In genomic region chr8:95853102-95853843, GRCm38 (mm10) we compare ENCODE assay signal across 8 mouse cellular contexts. TPM values are rescaled to one million over a fixed set of nuclear protein-coding genes. Genes with fewer than 3 reads are reported as not detected.
A peak's percentile ranks its signal among the peaks of the same experiment; 100 is the strongest.
DNase-seq lines count a peak whose midpoint lies in the region; ATAC-seq and TF ChIP-seq lines count a peak whose summit lies in the region.

TSS of gene Slc38a7 (minus strand) at chr8:95853539.

- intact Hi-C loops in heart, adult 2 months (cut with DNase I) = loop anchor here (2.0 to 5.0 kb wide), 3 partner anchors 36 to 64 kb away; partner anchors contain the start of gene Got2

- no peak within 1 kb of the TSS for H3K27ac ChIP-seq in embryonic facial prominence, embryonic 14.5 days (replicated peaks; ENCODE audit: low read depth, low read length)
- H3K27ac ChIP-seq in heart, adult 2 months = peak within 1 kb of the TSS; percentile 73
- H3K27ac ChIP-seq in kidney, adult 2 months (ENCODE audit: insufficient read depth, low read depth, low read length) = peak within 1 kb of the TSS; percentile 71
- no peak within 1 kb of the TSS for H3K27ac ChIP-seq in limb, embryonic 11.5 days (replicated peaks; ENCODE audit: low read depth, low read length)
- no peak within 1 kb of the TSS for H3K27ac ChIP-seq in midbrain, embryonic 13.5 days
- peak within 1 kb of the TSS; percentile 8; the same call in 1 of the 2 replicates for H3K27ac ChIP-seq in small intestine, adult 2 months (ENCODE audit: insufficient read depth, low read depth, low read length)

- TF ChIP-seq EP300 in heart, adult 2 months (IDR thresholded peaks at IDR 0.05; ENCODE audit: insufficient read depth, low read depth, low read length) = peak; percentile 68; the same call in 1 of the 2 replicates

- TF ChIP-seq CTCF in heart, adult 2 months (IDR thresholded peaks at IDR 0.05) = no peak
- no peak for TF ChIP-seq CTCF in kidney, adult 2 months (conservative IDR thresholded peaks at IDR 0.05; ENCODE audit: insufficient read depth, insufficient read length, low read depth, low read length)
- TF ChIP-seq CTCF in small intestine, adult 2 months (IDR thresholded peaks at IDR 0.05; ENCODE audit: extremely low read depth, insufficient read length, insufficient replicate concordance, low read depth, low read length) = no peak

- peaks cover under 1% of the 10 kb centered on the region for H3K36me3 ChIP-seq in embryonic facial prominence, embryonic 14.5 days (ENCODE audit: control insufficient read depth, insufficient read depth, low read length)
- no peaks in the 10 kb centered on the region for H3K36me3 ChIP-seq in heart, adult 2 months (ENCODE audit: control insufficient read depth, insufficient read depth, low read length)
- H3K36me3 ChIP-seq in kidney, adult 2 months (ENCODE audit: control insufficient read depth, insufficient read depth, low read length) = no peaks in the 10 kb centered on the region
- no peaks in the 10 kb centered on the region for H3K36me3 ChIP-seq in limb, embryonic 11.5 days (ENCODE audit: control insufficient read depth, insufficient read depth, low read length)
- H3K36me3 ChIP-seq in midbrain, embryonic 13.5 days = peaks cover 4% of the 10 kb centered on the region
- peaks cover 2% of the 10 kb centered on the region; the same call in 1 of the 2 replicates for H3K36me3 ChIP-seq in small intestine, adult 2 months (ENCODE audit: control insufficient read depth, insufficient read depth, low read length)

- no peaks in the 10 kb centered on the region for H3K27me3 ChIP-seq in embryonic facial prominence, embryonic 14.5 days (replicated peaks; ENCODE audit: control insufficient read depth, insufficient read depth, low read length)
- H3K27me3 ChIP-seq in heart, adult 2 months (ENCODE audit: control insufficient read depth, insufficient read depth, low read length) = no peaks in the 10 kb centered on the region
- H3K27me3 ChIP-seq in kidney, adult 2 months (replicated peaks; ENCODE audit: control insufficient read depth, insufficient read depth, low read length) = no peaks in the 10 kb centered on the region
- H3K27me3 ChIP-seq in limb, embryonic 11.5 days (ENCODE audit: control insufficient read depth, insufficient read depth, low read length) = no peaks in the 10 kb centered on the region
- no peaks in the 10 kb centered on the region for H3K27me3 ChIP-seq in midbrain, embryonic 13.5 days
- H3K27me3 ChIP-seq in small intestine, adult 2 months (ENCODE audit: control insufficient read depth, insufficient read depth, low read length) = no peaks in the 10 kb centered on the region

- ATAC-seq in embryonic facial prominence, embryonic 14.5 days (ENCODE audit: low read depth) = peak; percentile 97
- ATAC-seq in limb, embryonic 11.5 days (ENCODE audit: insufficient number of reproducible peaks, low FRiP score, low TSS enrichment, low read depth) = peak; percentile 94
- peak; percentile 97 for ATAC-seq in midbrain, embryonic 13.5 days

- H3K9ac ChIP-seq in embryonic facial prominence, embryonic 14.5 days (ENCODE audit: low read depth, low read length) = peak within 1 kb of the TSS; percentile 71
- H3K9ac ChIP-seq in heart, adult 2 months (ENCODE audit: low read depth, low read length) = peak within 1 kb of the TSS; percentile 67
- H3K9ac ChIP-seq in limb, embryonic 11.5 days (ENCODE audit: low read length) = peak within 1 kb of the TSS; percentile 68
- H3K9ac ChIP-seq in midbrain, embryonic 13.5 days (replicated peaks) = peak within 1 kb of the TSS; percentile 82

- no peaks in the 10 kb centered on the region for H3K9me3 ChIP-seq in embryonic facial prominence, embryonic 14.5 days (ENCODE audit: control insufficient read depth, low read length)
- no peaks in the 10 kb centered on the region for H3K9me3 ChIP-seq in limb, embryonic 11.5 days (ENCODE audit: control insufficient read depth, low read length)
- no peaks in the 10 kb centered on the region for H3K9me3 ChIP-seq in midbrain, embryonic 13.5 days

- peak; percentile 81 for DNase-seq in 416B (ENCODE audit: low read depth)
- DNase-seq in adrenal gland, postnatal 36 days = peak; percentile 77 to 78
- peak; percentile 96 for DNase-seq in embryonic facial prominence, embryonic 14.5 days (ENCODE audit: low spot score)
- DNase-seq in heart, adult 2 months = peak; percentile 70 to 86
- peak; percentile 95 for DNase-seq in kidney, adult 2 months
- DNase-seq in limb, embryonic 11.5 days (ENCODE audit: low spot score) = peak; percentile 74

- peak within 1 kb of the TSS; percentile 61 for H3K4me2 ChIP-seq in embryonic facial prominence, embryonic 14.5 days (ENCODE audit: low read depth, low read length)
- H3K4me2 ChIP-seq in limb, embryonic 11.5 days (ENCODE audit: low read depth, severe bottlenecking) = peak within 1 kb of the TSS; percentile 71
- peak within 1 kb of the TSS; percentile 82 for H3K4me2 ChIP-seq in midbrain, embryonic 13.5 days (replicated peaks)

- H3K4me1 ChIP-seq in embryonic facial prominence, embryonic 14.5 days (ENCODE audit: control insufficient read depth, insufficient read depth, low read length) = peaks cover 5% of the 10 kb centered on the region; the same call in 1 of the 2 replicates
- peaks cover 5% of the 10 kb centered on the region; the same call in 1 of the 2 replicates for H3K4me1 ChIP-seq in heart, adult 2 months (ENCODE audit: control insufficient read depth, insufficient read depth, low read length)
- peaks cover 8% of the 10 kb centered on the region; the same call in 1 of the 2 replicates for H3K4me1 ChIP-seq in kidney, adult 2 months (ENCODE audit: control insufficient read depth, insufficient read depth, low read length)
- peaks cover 7% of the 10 kb centered on the region for H3K4me1 ChIP-seq in limb, embryonic 11.5 days (ENCODE audit: control insufficient read depth, insufficient read depth, low read length)
- H3K4me1 ChIP-seq in midbrain, embryonic 13.5 days (replicated peaks) = peaks cover 11% of the 10 kb centered on the region
- peaks cover 3% of the 10 kb centered on the region; the same call in 1 of the 2 replicates for H3K4me1 ChIP-seq in small intestine, adult 2 months (ENCODE audit: control insufficient read depth, insufficient read depth, insufficient read length, low read length)

- TF ChIP-seq POLR2A in heart, adult 2 months (IDR thresholded peaks at IDR 0.05; ENCODE audit: insufficient read depth, low read depth, low read length) = peak; percentile 70
- TF ChIP-seq POLR2A in kidney, adult 2 months (IDR thresholded peaks at IDR 0.05; ENCODE audit: low read depth, low read length) = no peak
- no peak for TF ChIP-seq POLR2A in small intestine, adult 2 months (IDR thresholded peaks at IDR 0.05; ENCODE audit: low read depth, low read length)

- no peaks in the 10 kb centered on the region; the same call in 1 of the 2 replicates for H3K79me2 ChIP-seq in heart, adult 2 months (replicated peaks; ENCODE audit: control insufficient read depth, insufficient read depth, low read length)

- H3K4me3 ChIP-seq in embryonic facial prominence, embryonic 14.5 days (ENCODE audit: low read depth, low read length) = peak within 1 kb of the TSS; percentile 63
- H3K4me3 ChIP-seq in heart, adult 2 months = peak within 1 kb of the TSS; percentile 57
- H3K4me3 ChIP-seq in kidney, adult 2 months (ENCODE audit: insufficient read depth, low read depth, low read length) = peak within 1 kb of the TSS; percentile 91
- H3K4me3 ChIP-seq in limb, embryonic 11.5 days (ENCODE audit: low read depth, low read length) = peak within 1 kb of the TSS; percentile 66
- H3K4me3 ChIP-seq in midbrain, embryonic 13.5 days (replicated peaks) = peak within 1 kb of the TSS; percentile 77
- peak within 1 kb of the TSS; percentile 86 for H3K4me3 ChIP-seq in small intestine, adult 2 months (ENCODE audit: low read depth, low read length)

- WGBS in embryonic facial prominence, embryonic 14.5 days = 14% methylated on average over 22 of the region's 22 CpGs
- 6% methylated on average over 22 of the region's 22 CpGs for WGBS in heart, adult 2 months
- whole genome bisulfite sequencing in kidney, adult 2 months = 6% methylated on average over 22 of the region's 22 CpGs
- WGBS in limb, embryonic 11.5 days = 17% methylated on average over 22 of the region's 22 CpGs
- 13% methylated on average over 22 of the region's 22 CpGs for WGBS in midbrain, embryonic 13.5 days
- 9% methylated on average over 22 of the region's 22 CpGs for WGBS in small intestine, adult 2 months

RNA-seq across cellular contexts. Expression of gene Slc38a7, which starts in this region (rescaled TPM):
- total RNA-seq in adrenal gland, postnatal 36 days (2021) = 10 to 100 TPM; 17.6 to 22.1 TPM
- 13.1 and 15.3 TPM in 2 replicates for polyA plus RNA-seq in embryonic facial prominence, embryonic 14.5 days (2014; fragmentation: Nextera tagmentation; extraction: Ambion mirVana)
- 10 to 100 TPM; 10.6 to 10.8 TPM for total RNA-seq in heart, adult 2 months (2021)
- polyA plus RNA-seq in heart, adult 2 months (2012; rRNA removed) = 17.0 and 19.3 TPM in 2 replicates
- polyA plus RNA-seq in kidney, adult 2 months (2012; rRNA removed) = 22.3 and 24.7 TPM in 2 replicates
- 13.8 and 14.8 TPM in 2 replicates for polyA plus RNA-seq in limb, embryonic 11.5 days (2014; fragmentation: Nextera tagmentation; extraction: Ambion mirVana)
- polyA plus RNA-seq in midbrain, embryonic 13.5 days (2015; fragmentation: Nextera tagmentation; extraction: Ambion mirVana) = 22.7 and 25.3 TPM in 2 replicates
- 9.4 and 14.9 TPM in 2 replicates for polyA plus RNA-seq in small intestine, adult 2 months (2012; rRNA removed)

Comparison
In these comparisons a context has a peak if more than half of its experiments do, and no peak if none do; other contexts are left out.
1. H3K27ac ChIP-seq: peak in heart, adult 2 months (single experiment), kidney, adult 2 months (single experiment) and small intestine, adult 2 months (single experiment); none in embryonic facial prominence, embryonic 14.5 days (single experiment), limb, embryonic 11.5 days (single experiment) and midbrain, embryonic 13.5 days (single experiment).
2. Peak in every context shown above with its lines, with median percentiles within 50 percentile points of each other: DNase-seq, ATAC-seq, H3K4me2 ChIP-seq, H3K4me3 ChIP-seq and H3K9ac ChIP-seq.